Mouse (Mus musculus): ENCODE measurements around the gene Calm5. TPM values are rescaled to one million over a fixed set of nuclear protein-coding genes. Genes with fewer than 3 reads are reported as not detected.

Calm5 gene
- polyA plus RNA-seq, 1 experiment = not detected

DNA sequence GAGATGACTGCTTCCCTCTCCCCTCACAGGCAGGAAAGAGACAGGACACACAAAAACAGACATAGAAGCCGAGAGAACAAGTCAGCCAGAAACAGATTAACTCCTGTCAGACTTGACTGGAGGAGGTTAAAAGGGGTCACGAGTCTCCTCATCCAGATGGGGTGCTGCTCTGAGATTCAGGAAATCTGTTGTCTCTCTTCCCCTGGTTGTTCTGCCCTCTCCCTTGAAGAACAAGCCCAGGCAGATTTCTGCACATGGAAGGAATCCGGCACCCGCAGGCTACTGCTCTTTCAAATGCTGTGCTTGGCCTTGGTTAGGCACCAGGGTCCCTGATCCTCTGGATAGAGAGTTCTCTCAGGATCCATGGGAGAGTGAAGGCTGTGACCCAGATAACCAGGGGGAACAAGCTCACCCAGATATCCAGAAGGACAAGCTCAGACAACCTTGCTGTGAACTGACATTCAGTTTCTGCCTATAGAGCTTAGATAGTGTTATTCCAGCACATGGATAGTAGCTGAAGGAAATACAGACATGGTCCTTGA, 23.8 kb downstream of the Calm5 start:
- no peak overlapping the region for H3K4me3 ChIP-seq (replicated peaks)
- H3K4me1 ChIP-seq (ENCODE audit: control insufficient read depth) = peaks cover 40% of the 10 kb centered on the region
- H3K36me3 ChIP-seq (ENCODE audit: control insufficient read depth) = peaks cover 46% of the 10 kb centered on the region
- no peaks in the 10 kb centered on the region for H3K27me3 ChIP-seq (ENCODE audit: control insufficient read depth)
- no peaks in the 10 kb centered on the region for H3K9me3 ChIP-seq (ENCODE audit: control insufficient read depth, low read length)
- no peak for TF ChIP-seq TAL1 (IDR thresholded peaks at IDR 0.05; ENCODE audit: low read length)
- TF ChIP-seq GATA1 (IDR thresholded peaks at IDR 0.05; ENCODE audit: low read length) = no peak

DNA sequence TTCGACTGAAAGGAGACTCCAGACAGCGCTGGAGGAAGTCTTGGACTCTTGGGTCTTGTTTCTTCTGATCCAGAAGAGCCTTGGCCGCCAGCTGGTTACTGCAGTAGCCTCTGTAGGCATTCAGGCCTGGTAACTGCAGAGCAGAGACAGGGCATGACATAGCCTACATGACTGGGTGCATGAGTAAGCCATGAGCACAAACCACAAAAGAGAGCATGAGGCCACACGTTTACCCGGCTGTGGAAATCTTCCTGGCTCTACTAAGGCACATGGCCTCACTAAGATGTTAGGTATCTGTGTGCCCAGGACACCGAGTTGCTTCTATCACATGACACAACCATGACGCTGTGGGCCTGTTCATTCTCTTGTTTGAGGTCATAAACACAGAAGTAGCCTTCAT, 32.7 kb downstream of the Calm5 start:
- Histone ChIP-seq H3K9me3 (ENCODE audit: control insufficient read depth, low read length) (no peaks in the 10 kb centered on the region), H3K4me1 (ENCODE audit: control insufficient read depth) (peaks cover 23% of the 10 kb centered on the region), H3K36me3 (ENCODE audit: control insufficient read depth) (peaks cover 96% of the 10 kb centered on the region), H3K4me3 (replicated peaks) (no peak overlapping the region), H3K27me3 (ENCODE audit: control insufficient read depth) (no peaks in the 10 kb centered on the region)
- TF ChIP-seq GATA1 (IDR thresholded peaks at IDR 0.05; ENCODE audit: low read length) = no peak
- TF ChIP-seq TAL1 (IDR thresholded peaks at IDR 0.05; ENCODE audit: low read length) = no peak

DNA sequence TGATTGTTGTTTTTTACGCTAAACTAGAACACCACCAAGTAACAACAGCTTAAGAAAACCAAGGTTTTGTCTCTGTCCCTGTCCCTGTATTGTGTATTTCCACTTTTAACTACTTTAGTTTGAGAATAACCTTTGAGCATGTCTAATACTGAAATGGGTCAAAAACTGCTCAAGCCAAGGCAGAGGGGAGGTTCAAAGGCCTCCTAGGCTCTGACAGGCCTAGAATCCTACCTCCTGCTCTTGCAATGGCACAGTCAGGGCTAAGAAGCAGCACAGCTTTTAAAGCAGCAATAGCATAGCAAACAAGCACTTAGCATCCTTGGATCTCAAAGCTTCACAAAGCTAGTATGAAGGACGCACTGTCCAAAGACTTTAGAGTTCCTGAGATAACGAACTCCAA, 35.1 kb downstream of the Calm5 start:
- no peaks in the 10 kb centered on the region for H3K27me3 ChIP-seq (ENCODE audit: control insufficient read depth)
- no peak overlapping the region for H3K4me3 ChIP-seq (replicated peaks)
- H3K9me3 ChIP-seq (ENCODE audit: control insufficient read depth, low read length) = no peaks in the 10 kb centered on the region
- TF ChIP-seq GATA1 (IDR thresholded peaks at IDR 0.05; ENCODE audit: low read length) = no peak
- no peak for TF ChIP-seq TAL1 (IDR thresholded peaks at IDR 0.05; ENCODE audit: low read length)
- peaks cover 37% of the 10 kb centered on the region for H3K4me1 ChIP-seq (ENCODE audit: control insufficient read depth)
- peaks cover 78% of the 10 kb centered on the region for H3K36me3 ChIP-seq (ENCODE audit: control insufficient read depth)

DNA sequence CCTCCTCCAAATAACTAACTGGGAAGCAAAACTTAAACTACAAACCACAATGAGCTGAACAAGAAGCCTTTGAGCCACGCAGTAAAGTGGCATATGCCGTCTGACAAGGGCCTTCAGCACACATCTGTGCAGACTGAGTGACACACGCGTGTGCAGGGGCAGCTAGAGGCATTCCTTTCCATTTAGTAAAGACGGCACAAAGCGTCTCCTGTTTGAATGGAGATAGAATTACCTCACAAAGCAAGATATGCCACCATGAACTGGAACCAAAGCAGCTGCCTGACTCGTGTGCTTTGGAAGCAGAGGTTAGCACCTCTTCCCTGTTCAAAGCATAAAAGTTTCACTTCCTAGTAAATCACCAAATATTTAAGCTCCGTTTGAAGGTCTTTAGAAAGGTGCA, 36.1 kb downstream of the Calm5 start:
- H3K4me1 ChIP-seq (ENCODE audit: control insufficient read depth) = peaks cover 44% of the 10 kb centered on the region
- peaks cover 78% of the 10 kb centered on the region for H3K36me3 ChIP-seq (ENCODE audit: control insufficient read depth)

GRCm38 (mm10) chr13:3891479-3892087, 37.6 kb downstream of the Calm5 start:
- peaks cover 55% of the 10 kb centered on the region for H3K4me1 ChIP-seq (ENCODE audit: control insufficient read depth)
- TF ChIP-seq GATA1 (IDR thresholded peaks at IDR 0.05; ENCODE audit: low read length) = no peak
- TF ChIP-seq TAL1 (IDR thresholded peaks at IDR 0.05; ENCODE audit: low read length) = no peak
- no peaks in the 10 kb centered on the region for H3K9me3 ChIP-seq (ENCODE audit: control insufficient read depth, low read length)
- H3K36me3 ChIP-seq (ENCODE audit: control insufficient read depth) = peaks cover 77% of the 10 kb centered on the region
- peak overlapping the region; percentile 75 for H3K4me3 ChIP-seq (replicated peaks)
- H3K27me3 ChIP-seq (ENCODE audit: control insufficient read depth) = no peaks in the 10 kb centered on the region

More for the DNA sequence above, 36.1 kb downstream of the Calm5 start:
- peak overlapping the region; percentile 27 for H3K4me3 ChIP-seq (replicated peaks)
- TF ChIP-seq TAL1 (IDR thresholded peaks at IDR 0.05; ENCODE audit: low read length) (no peak), GATA1 (IDR thresholded peaks at IDR 0.05; ENCODE audit: low read length) (no peak)
- no peaks in the 10 kb centered on the region for H3K9me3 ChIP-seq (ENCODE audit: control insufficient read depth, low read length)
- H3K27me3 ChIP-seq (ENCODE audit: control insufficient read depth) = no peaks in the 10 kb centered on the region

- H3K4me3 ChIP-seq (replicated peaks) = peak overlapping the region; percentile 75
- H3K36me3 ChIP-seq (ENCODE audit: control insufficient read depth) = peaks cover 67% of the 10 kb centered on the region
- TF ChIP-seq GATA1 (IDR thresholded peaks at IDR 0.05; ENCODE audit: low read length) (no peak), TAL1 (IDR thresholded peaks at IDR 0.05; ENCODE audit: low read length) (no peak)
- peaks cover 58% of the 10 kb centered on the region for H3K4me1 ChIP-seq (ENCODE audit: control insufficient read depth)
- no peaks in the 10 kb centered on the region for H3K9me3 ChIP-seq (ENCODE audit: control insufficient read depth, low read length)
- H3K27me3 ChIP-seq (ENCODE audit: control insufficient read depth) = no peaks in the 10 kb centered on the region
Measured at GRCm38 (mm10) chr13:3892601-3893000, 38.6 kb downstream of the Calm5 start.

GRCm38 (mm10) chr13:3893126-3893734, 39.3 kb downstream of the Calm5 start:
- Histone ChIP-seq H3K36me3 (ENCODE audit: control insufficient read depth) (peaks cover 66% of the 10 kb centered on the region), H3K4me1 (ENCODE audit: control insufficient read depth) (peaks cover 62% of the 10 kb centered on the region), H3K4me3 (replicated peaks) (peak overlapping the region; percentile 75), H3K9me3 (ENCODE audit: control insufficient read depth, low read length) (peaks cover 3% of the 10 kb centered on the region; the same call in 1 of the 2 replicates), H3K27me3 (ENCODE audit: control insufficient read depth) (no peaks in the 10 kb centered on the region)
- TF ChIP-seq TAL1 (IDR thresholded peaks at IDR 0.05; ENCODE audit: low read length) = no peak
- 0 out of 2 replicates have a peak, but pooled peaks have one; percentile 12 for TF ChIP-seq GATA1 (IDR thresholded peaks at IDR 0.05; ENCODE audit: low read length)

DNA sequence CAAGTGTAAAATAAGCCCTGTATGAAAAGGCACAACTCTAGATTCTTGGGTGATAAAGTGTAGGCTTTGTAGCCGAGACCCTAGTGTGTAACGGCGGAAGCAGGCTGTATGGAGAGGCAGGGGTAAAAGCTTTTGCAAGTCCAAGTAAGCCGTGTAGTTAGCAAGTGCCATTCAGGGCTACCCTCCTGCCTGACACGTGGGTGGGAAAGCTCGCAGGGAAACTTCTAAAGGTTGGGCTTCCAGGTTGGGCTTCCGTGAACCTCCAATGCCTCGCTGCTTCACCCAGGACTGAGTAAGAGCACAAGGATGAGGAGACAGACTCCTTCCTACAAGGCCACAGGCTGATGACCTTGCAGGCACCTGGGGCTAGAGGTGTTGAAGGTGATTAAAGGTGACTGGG, 40.6 kb downstream of the Calm5 start:
- Histone ChIP-seq H3K27me3 (ENCODE audit: control insufficient read depth) (no peaks in the 10 kb centered on the region), H3K4me1 (ENCODE audit: control insufficient read depth) (peaks cover 59% of the 10 kb centered on the region), H3K9me3 (ENCODE audit: control insufficient read depth, low read length) (peaks cover 6% of the 10 kb centered on the region; the same call in 1 of the 2 replicates), H3K4me3 (replicated peaks) (no peak overlapping the region), H3K36me3 (ENCODE audit: control insufficient read depth) (peaks cover 64% of the 10 kb centered on the region)
- TF ChIP-seq TAL1 (IDR thresholded peaks at IDR 0.05; ENCODE audit: low read length) (no peak), GATA1 (IDR thresholded peaks at IDR 0.05; ENCODE audit: low read length) (no peak)

DNA sequence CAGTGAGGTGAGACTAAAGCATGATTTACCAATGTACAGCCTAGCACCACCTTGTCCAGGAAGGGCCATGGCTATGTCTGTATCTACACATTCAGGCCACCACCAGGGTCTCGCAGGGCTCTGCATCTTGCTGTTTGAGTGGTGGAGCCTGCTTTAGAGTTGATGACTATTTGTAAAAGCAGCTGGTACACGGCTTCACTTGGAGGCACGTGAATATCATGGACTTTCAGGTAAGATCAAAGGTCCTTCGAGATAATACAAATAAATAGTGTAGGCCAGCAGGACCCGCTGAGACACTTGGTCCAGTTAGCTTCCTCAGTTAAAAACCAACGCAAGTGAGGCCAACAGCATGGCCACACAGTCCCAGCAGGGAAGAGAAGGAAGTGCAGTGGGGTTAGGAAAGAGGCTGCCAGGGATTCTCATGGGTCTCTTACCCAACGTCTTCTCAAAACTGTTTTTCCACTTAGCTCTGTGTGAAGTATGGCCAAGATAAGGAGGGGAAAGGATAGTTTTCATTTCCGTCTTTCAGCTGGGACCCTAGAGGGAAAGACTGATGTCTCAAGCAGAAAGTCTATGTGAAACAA, 41.5 kb downstream of the Calm5 start:
- Histone ChIP-seq H3K27me3 (ENCODE audit: control insufficient read depth) (no peaks in the 10 kb centered on the region), H3K9me3 (ENCODE audit: control insufficient read depth, low read length) (peaks cover 6% of the 10 kb centered on the region; the same call in 1 of the 2 replicates), H3K4me3 (replicated peaks) (no peak overlapping the region), H3K36me3 (ENCODE audit: control insufficient read depth) (peaks cover 65% of the 10 kb centered on the region), H3K4me1 (ENCODE audit: control insufficient read depth) (peaks cover 51% of the 10 kb centered on the region)
- TF ChIP-seq GATA1 (IDR thresholded peaks at IDR 0.05; ENCODE audit: low read length) (no peak), TAL1 (IDR thresholded peaks at IDR 0.05; ENCODE audit: low read length) (no peak)

All from erythroblast, embryonic 14.5 days (primary cell).